Mouse (Mus musculus) adrenal gland, adult 10 weeks (tissue): ENCODE measurements around the gene Nup153. TPM values are rescaled to one million over a fixed set of nuclear protein-coding genes. Genes with fewer than 3 reads are reported as not detected.

Experiments
- polyA plus RNA-seq: library from polyadenylated mRNA; stranded (reverse); fragments of 350-450 nt; fragmentation: Illumina TruSeq; extraction: RNeasy Lipid Tissue Mini Kit (QIAGEN cat#74804); gene quantifications from one replicate; pipeline ENCODE4 v1.2.3, GENCODE M21; 2014; ENCODE audit warnings: low read depth, low replicate concordance

The Nup153 gene
- polyA plus RNA-seq, result 137 TPM

GRCm38 (mm10) chr13:46727837-46728268, at the start of gene Nup153:
Gene Nup153 (minus strand): TSS chr13:46727940.

DNA sequence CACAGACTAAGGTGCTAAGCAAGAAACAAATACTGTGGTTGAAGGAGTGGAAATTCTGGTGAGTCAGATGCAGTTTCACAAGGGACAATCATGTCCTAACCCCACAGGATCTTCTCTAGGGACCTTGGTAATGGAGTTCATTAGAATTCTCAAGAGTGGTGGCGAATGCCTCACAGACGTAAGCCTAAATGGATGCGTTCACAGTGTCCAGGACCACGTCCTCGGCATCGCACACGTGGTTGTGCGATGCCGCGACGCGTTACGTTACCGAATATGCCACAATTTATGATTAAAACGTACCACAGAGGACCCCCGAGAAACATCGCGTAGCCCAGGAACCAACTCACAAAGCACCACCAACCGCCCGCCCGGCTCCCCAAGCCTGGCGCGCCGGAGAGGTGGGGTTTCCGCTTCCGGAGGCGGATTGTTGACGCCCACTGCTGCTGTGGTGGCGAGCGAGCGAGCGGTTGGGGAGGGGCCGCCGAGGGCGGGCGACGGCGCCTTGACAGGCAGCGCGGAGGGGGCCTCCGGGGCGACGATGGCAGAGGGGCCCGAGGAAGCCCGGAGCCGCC, 58.6 kb downstream of the Nup153 start, which contains the start of gene Fam8a1:
Fam8a1 (plus strand) TSS at position 475 of the 572 bp plus-strand sequence.

Other genes with a start within 250 kb of the Nup153 start
- 8.4 TPM for gene Cap2, start 226.1 kb downstream of the Nup153 start, polyA plus RNA-seq
- 219 TPM for gene Fam8a1, start 58.4 kb downstream of the Nup153 start, polyA plus RNA-seq
- 15.4 TPM for gene Kif13a, start 201.9 kb upstream of the Nup153 start, polyA plus RNA-seq